Mouse (Mus musculus) liver, postnatal 0 days (tissue): ENCODE results near the gene Klk1b4.

Experiments
- CTCF ChIP-seq: sonication (generic); IDR thresholded peaks from 2 replicates; pipeline ENCODE4 v1.5.1; 2016; ENCODE audit warnings: antibody characterized with exemption, low read depth
- EP300 ChIP-seq: IDR thresholded peaks from 2 replicates; pipeline ENCODE4 v1.6.1; 2016; ENCODE audit warnings: antibody characterized with exemption, low read depth, mild to moderate bottlenecking

DNA sequence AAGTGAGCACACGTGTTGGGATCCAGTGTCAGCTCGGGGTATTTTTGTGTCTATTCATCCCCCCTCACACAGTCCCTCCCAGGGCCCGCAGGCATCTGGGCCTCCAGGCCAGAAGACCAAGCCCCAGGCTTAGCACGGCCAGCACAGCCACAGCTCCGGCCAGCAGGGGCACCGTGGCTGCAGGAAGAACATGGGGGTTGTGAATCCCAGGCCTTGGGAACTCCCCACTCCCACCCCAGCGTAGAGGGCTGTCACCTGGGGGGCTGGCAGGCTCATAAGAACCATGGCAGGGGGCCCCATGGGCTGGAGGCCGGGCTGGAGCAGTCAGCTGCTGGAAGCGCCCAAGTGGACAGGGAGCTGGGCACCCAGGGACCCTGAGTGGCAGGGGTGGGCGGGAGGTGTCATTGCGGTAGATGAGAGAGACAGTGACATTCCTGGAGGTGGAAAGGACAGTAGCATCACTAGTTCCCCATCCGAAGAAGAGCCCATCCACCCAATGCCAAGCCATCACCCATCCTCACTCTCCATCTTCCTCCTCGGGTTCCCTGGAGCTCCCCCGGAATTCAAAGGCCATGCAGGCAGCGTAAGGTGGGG is 45.9 kb downstream of the Klk1b4 start:
- TF ChIP-seq CTCF (no peak), EP300 (no peak)
